Mouse (Mus musculus): ENCODE data around the gene Lrrc55. TPM values are rescaled to one million over a fixed set of nuclear protein-coding genes. Genes with fewer than 3 reads are reported as not detected.
A peak's percentile ranks its signal among the peaks of the same experiment; 100 is the strongest.
"Not testable (repeated sequence)": the region's sequence is repeated elsewhere in the genome, so short reads cannot be mapped to it uniquely, and the experiment has no call there.

The Lrrc55 gene
- polyA plus RNA-seq (2016; fragmentation: Nextera tagmentation; extraction: Ambion mirVana), result 0.25 and 0.76 TPM in 2 replicates

DNA sequence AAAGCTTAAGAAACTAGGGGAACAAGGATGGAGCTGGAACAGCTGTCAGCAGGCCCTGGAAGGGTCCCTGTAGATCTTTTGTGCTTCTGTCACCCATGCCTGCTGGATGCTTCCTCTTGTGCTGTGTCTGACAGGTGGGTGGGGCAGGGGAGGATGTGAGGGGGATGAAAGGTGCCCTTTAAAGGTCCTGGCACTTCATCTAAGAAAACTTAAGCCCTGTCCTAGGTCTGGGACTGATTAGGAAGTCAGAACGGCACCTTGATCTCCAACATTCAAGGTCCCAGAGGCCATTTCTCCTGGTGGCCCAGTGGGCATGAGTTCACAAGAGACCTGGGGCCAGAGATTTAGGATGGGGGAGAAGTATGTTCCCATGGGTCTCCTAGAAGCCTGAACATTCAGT lies at the start of gene Lrrc55:
Gene Lrrc55, minus strand, starts transcription at position 297 of the 400 bp plus-strand sequence.
- Histone ChIP-seq H3K4me1 (peaks cover 17% of the 10 kb centered on the region), H3K27ac (replicated peaks) (peak within 1 kb of the TSS; percentile 75)
- 87% methylated on average over 1 of the region's 1 CpGs for WGBS

DNA sequence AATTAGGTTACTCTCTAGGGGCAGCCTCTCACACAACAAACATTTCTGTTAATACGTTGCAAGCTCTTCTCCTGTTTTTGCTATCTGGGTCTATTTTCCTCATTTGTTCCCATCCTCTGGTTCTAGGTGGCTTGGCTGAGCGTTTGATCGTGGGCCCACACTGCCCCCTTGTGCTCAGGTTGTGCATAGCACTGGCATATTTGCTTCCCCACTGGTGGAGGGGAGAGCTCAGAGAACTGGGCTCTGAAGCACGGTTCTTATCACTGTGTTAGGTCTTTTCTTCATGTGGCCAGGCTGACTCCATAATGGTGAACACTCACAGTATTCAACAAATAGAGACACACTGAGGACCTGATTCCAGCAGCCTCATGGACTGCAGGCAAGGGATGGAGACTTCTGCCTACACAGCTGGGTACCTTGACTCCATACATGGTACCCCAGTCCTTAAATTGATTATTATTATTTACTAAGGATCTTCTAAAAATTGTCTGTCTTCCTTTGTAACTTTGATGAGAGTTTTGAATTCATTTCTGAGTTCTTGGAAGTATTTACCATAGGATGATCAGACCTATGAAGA lies 49.6 kb upstream of the Lrrc55 start:
- no peak overlapping the region for H3K27ac ChIP-seq (replicated peaks)
- no peak overlapping the region for H3K4me3 ChIP-seq
- no peaks in the 10 kb centered on the region for H3K27me3 ChIP-seq (ENCODE audit: low read depth, poor library complexity, severe bottlenecking)
- H3K36me3 ChIP-seq, result no peaks in the 10 kb centered on the region
- no peaks in the 10 kb centered on the region for H3K4me1 ChIP-seq
- H3K9me3 ChIP-seq (replicated peaks), result no peaks in the 10 kb centered on the region
- DNase-seq (ENCODE audit: low spot score), result peak; percentile 76
- 17% methylated on average over 4 of the region's 4 CpGs for WGBS

More for the DNA sequence above, at the start of gene Lrrc55:
- Histone ChIP-seq H3K9me3 (replicated peaks) (no peaks in the 10 kb centered on the region), H3K36me3 (no peaks in the 10 kb centered on the region), H3K27me3 (ENCODE audit: low read depth, poor library complexity, severe bottlenecking) (no peaks in the 10 kb centered on the region; the same call in 1 of the 2 replicates), H3K4me3 (peak within 1 kb of the TSS; percentile 56)
- DNase-seq (ENCODE audit: low spot score), result no peak

DNA sequence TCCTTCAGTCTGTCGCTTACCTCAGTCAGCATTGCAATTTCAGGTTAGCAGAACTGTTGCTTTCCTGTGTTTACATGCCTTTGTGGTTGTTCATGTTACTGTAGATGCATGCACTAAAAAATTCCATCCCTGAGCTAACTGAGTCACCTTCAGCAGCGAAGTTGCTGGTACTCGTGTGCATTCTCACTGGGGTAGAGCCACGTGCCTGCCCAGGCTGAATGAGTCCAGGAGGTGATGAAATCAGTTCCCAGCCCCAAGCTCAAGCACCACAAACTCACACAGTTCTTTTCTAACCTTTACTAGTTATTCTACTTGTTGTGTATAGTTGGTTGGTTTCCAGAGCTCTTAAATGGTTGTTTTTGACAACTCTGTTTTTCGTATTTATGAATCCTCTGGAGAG lies 48.7 kb upstream of the Lrrc55 start:
- Histone ChIP-seq H3K27me3 (ENCODE audit: low read depth, poor library complexity, severe bottlenecking) (no peaks in the 10 kb centered on the region), H3K36me3 (no peaks in the 10 kb centered on the region), H3K9me3 (replicated peaks) (no peaks in the 10 kb centered on the region), H3K4me3 (no peak overlapping the region), H3K27ac (replicated peaks) (no peak overlapping the region), H3K4me1 (no peaks in the 10 kb centered on the region)
- 86% methylated on average over 5 of the region's 5 CpGs for WGBS
- no peak for DNase-seq (ENCODE audit: low spot score)

DNA sequence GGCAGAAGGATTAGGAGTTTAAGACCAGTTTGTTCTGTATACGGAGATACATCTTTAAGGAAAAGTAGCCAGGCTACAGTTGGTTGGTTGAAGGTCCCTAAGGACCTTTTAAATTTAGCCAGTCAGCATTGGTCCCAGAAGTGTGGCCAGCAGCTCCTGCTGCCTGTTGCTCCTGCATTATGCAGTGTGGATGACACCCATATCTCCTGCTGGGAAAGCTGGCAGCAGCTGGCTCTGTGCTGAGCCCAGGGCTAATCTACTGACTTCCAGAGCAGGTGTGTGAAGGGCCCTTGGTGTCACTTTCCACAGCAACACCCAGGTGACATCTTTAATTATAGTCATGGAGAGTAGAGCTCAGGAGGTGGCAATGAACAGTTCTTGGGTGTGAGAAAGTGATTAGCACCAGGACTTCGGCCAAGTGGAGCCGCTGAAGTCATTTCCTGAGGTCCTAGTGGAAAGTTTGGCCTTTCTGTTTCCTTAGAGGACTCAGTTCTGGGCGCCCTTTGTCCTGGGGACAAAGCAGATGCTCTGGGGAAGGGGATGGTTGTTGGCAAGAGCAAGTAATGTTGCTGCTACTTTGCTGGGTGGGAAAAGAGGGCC lies 41.2 kb upstream of the Lrrc55 start:
- no peak for DNase-seq (ENCODE audit: low spot score)
- H3K4me3 ChIP-seq, result no peak overlapping the region
- WGBS, result 61% methylated on average over 4 of the region's 4 CpGs
- no peaks in the 10 kb centered on the region for H3K27me3 ChIP-seq (ENCODE audit: low read depth, poor library complexity, severe bottlenecking)
- no peaks in the 10 kb centered on the region for H3K9me3 ChIP-seq (replicated peaks)
- H3K27ac ChIP-seq (replicated peaks), result no peak overlapping the region
- no peaks in the 10 kb centered on the region for H3K36me3 ChIP-seq
- no peaks in the 10 kb centered on the region for H3K4me1 ChIP-seq

DNA sequence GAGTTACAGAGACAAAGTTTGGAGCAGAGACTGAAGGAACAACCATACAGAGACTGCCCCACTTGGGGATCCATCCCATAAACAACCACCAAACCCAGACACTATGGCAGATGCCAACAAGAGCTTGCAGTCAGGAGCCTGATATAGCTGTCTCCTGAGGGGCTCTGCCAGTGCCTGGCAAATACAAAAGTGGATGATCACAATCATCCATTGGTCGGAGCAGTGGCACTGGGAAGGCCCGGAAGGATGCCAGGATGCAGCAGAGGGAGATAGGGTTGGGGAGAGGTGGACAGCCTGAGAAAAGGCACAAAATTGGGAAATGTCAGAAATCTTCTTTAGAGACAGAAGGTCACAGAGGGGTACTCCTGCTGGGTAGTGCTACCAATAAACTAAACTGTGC lies 40.2 kb upstream of the Lrrc55 start:
- H3K27ac ChIP-seq (replicated peaks); H3K4me3 ChIP-seq; H3K27me3 ChIP-seq (ENCODE audit: low read depth, poor library complexity, severe bottlenecking); H3K4me1 ChIP-seq; DNase-seq (ENCODE audit: low spot score); H3K9me3 ChIP-seq (replicated peaks); H3K36me3 ChIP-seq: not testable (repeated sequence)
- 90% methylated on average over 2 of the region's 2 CpGs for WGBS

DNA sequence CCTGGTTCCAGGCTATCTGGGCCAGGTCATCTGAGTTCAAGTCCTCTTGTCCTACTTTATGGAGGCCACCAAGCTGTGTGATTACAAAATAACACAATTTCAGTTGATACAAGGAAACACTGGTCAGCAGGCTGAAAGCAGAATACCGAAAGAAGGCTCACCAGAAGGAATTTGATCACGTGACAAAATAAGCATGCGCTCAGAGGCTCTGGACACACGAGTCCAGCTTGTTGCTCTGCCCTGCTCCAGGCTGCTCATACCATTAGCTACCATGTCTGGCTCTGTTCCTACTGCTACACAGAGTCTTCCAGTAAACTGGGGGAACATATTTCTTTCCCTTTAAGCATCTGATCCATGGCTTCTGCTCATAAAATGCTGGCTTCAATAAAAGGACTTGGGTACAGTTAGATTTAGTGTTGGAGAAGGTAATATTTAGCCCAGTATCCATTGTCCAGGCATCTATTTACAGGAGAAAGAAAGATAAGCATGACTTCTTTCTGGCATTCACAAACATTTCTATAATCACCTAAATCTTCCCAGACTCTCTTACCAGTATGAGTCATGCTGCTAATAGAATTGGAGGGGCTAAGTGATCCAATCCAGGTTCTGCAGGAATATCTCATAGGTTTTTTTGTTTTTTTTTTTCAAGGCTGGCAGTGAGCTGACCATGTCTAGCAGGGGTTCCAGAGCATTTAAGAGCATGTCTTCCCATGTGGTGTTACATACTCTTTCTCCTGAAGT lies 33.9 kb upstream of the Lrrc55 start:
- Histone ChIP-seq H3K4me1 (no peaks in the 10 kb centered on the region), H3K27ac (replicated peaks) (no peak overlapping the region), H3K4me3 (no peak overlapping the region), H3K27me3 (ENCODE audit: low read depth, poor library complexity, severe bottlenecking) (no peaks in the 10 kb centered on the region), H3K9me3 (replicated peaks) (no peaks in the 10 kb centered on the region), H3K36me3 (no peaks in the 10 kb centered on the region)
- no peak for DNase-seq (ENCODE audit: low spot score)
- WGBS, result 88% methylated on average over 4 of the region's 4 CpGs

DNA sequence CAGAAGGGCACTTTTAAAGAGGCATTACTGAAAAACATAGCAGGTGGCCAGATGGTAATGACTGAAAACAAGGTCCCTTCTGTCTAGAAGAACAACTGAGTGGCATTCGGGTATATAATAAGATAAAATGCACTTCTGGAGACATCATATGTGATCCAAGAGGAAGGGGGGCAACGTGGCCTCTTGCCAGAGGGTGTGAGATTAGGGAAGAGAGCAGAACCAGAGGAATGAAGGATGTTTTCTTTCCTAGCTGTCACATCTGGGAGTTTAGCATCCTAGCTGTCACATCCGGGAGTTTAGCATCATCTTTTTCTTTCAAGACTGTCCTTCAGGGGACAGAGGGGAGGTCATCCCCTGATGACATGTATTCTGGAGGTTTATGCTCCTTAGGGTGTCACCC lies 32.6 kb upstream of the Lrrc55 start:
- no peak for DNase-seq (ENCODE audit: low spot score)
- Histone ChIP-seq H3K27ac (replicated peaks) (no peak overlapping the region), H3K4me3 (no peak overlapping the region), H3K4me1 (0 out of 2 replicates have a peak, but pooled peaks cover 1% of the 10 kb centered on the region), H3K27me3 (ENCODE audit: low read depth, poor library complexity, severe bottlenecking) (no peaks in the 10 kb centered on the region), H3K36me3 (no peaks in the 10 kb centered on the region), H3K9me3 (replicated peaks) (no peaks in the 10 kb centered on the region)
- WGBS, result 73% methylated on average over 3 of the region's 3 CpGs

DNA sequence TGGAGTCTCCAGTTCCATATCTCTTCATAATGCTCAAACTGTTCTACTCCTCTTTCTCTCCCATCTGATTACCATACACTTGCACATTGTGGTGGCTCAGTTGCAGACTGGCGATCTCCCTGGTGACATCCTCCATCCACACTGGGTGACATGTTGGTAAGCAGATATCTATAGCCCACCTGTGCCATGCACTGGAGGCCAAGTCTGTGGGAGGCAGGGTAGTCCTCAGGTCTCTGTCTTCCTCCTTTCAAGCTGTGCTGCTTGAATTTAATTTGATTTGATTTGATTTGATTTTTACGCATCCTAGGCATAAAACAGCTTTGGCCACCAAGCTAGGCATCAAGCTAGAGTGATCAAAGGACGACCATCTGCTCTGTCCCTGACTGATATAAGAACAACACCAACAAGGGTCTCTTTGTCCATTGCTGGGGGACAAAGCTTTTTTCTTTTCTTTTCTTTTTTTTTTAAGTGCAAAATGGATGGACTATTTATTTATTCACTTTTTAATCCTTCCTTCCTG lies 30.9 kb upstream of the Lrrc55 start:
- no peaks in the 10 kb centered on the region for H3K9me3 ChIP-seq (replicated peaks)
- 82% methylated on average over 3 of the region's 3 CpGs for WGBS

DNA sequence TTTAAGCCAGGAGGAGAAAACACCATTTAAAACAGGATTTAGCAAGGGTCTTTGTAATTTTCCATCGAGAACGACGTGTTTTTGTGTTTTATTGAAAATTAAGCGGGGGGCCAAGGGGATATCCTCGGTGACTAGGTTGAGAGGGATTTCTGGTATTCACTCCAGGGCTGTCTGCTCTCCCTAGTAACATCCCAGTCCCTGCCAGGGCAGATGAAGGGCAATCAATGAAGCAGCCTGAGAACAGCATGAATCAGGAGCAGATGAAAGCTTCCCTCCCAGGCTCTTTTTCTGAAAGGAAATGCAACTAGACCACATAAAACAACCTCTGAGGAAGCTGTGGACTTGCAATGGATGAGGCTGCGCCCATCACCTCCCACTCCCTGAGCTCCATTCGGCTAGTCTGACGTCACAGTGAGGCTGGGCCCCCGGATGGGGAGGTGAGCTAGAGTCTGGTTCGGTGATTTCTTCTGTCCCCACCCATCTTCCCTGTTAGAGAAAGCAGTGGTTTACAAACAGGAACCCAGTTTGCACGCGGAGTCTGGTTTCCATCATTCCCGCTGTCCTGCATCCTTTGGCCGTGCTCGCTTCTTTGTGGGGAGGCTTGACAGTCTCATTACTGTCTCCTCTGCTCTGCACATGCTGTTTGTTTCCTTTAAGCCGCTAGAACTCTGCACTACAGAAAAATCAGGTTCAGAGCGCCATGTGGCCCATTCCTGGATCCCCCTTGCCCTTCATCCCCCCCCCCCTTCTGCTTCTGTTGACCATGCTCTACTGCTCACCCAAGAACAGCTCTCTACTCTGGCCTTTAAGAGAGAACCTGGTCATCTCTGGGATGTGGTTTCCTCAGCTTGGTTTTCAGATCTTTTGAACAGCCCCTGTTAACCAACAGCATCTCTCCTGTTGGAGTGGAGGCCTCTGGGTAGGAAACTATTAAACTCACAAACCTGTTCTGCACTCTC lies 27.5 kb upstream of the Lrrc55 start:
- H3K4me1 ChIP-seq, result 0 out of 2 replicates have a peak, but pooled peaks cover 6% of the 10 kb centered on the region
- H3K27me3 ChIP-seq (ENCODE audit: low read depth, poor library complexity, severe bottlenecking), result no peaks in the 10 kb centered on the region
- no peaks in the 10 kb centered on the region for H3K36me3 ChIP-seq
- H3K4me3 ChIP-seq, result no peak overlapping the region
- no peak for DNase-seq (ENCODE audit: low spot score)
- 61% methylated on average over 17 of the region's 17 CpGs for WGBS
- no peaks in the 10 kb centered on the region for H3K9me3 ChIP-seq (replicated peaks)
- no peak overlapping the region for H3K27ac ChIP-seq (replicated peaks)

More for the DNA sequence above, 30.9 kb upstream of the Lrrc55 start:
- Histone ChIP-seq H3K27ac (replicated peaks) (no peak overlapping the region), H3K27me3 (ENCODE audit: low read depth, poor library complexity, severe bottlenecking) (no peaks in the 10 kb centered on the region), H3K4me3 (no peak overlapping the region), H3K36me3 (no peaks in the 10 kb centered on the region), H3K4me1 (0 out of 2 replicates have a peak, but pooled peaks cover 6% of the 10 kb centered on the region)
- no peak for DNase-seq (ENCODE audit: low spot score)

DNA sequence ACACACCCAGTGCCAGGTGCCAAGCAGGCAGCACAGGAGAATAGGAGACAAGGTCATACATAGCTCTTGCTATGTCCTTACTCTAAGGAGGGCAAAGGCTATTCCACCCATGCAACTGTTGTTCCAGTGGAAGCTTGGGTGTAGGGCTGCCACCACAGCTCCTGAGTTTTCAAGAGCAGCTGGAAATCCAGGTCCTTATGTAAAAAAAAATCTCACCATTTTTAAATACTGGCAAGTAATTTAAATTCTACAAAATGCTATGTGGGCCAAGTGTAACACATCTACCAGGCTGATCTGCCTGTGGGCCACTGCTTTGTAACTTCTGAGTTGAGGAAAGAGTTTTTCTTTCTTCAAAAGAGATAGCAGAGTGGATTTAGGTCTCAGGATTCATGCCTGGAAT lies 19.6 kb upstream of the Lrrc55 start:
- no peak for DNase-seq (ENCODE audit: low spot score)
- no peaks in the 10 kb centered on the region for H3K9me3 ChIP-seq (replicated peaks)
- H3K27me3 ChIP-seq (ENCODE audit: low read depth, poor library complexity, severe bottlenecking), result no peaks in the 10 kb centered on the region
- no peaks in the 10 kb centered on the region for H3K4me1 ChIP-seq
- H3K27ac ChIP-seq (replicated peaks), result no peak overlapping the region
- H3K36me3 ChIP-seq, result no peaks in the 10 kb centered on the region
- H3K4me3 ChIP-seq, result no peak overlapping the region

DNA sequence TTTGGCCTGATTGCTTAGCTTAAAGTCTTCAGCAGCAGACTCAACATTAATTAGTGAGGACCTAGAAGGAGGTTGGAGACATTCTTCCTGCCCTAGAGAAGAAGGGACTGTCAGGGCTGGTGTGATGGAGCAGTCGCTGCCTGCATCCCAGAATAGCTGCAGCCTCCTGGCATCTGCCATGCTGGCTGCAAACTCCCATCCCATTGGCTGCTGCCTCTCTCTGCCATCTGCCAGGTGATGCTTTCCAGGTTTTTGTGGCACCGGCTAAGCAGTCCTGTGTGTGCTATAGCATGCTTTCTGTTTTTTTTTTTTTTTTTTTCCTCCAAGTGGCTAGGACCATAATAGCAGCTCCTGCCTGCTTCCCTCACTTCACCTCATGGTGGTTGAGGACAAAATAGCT lies 16.7 kb upstream of the Lrrc55 start:
- H3K27me3 ChIP-seq (ENCODE audit: low read depth, poor library complexity, severe bottlenecking), result no peaks in the 10 kb centered on the region
- H3K27ac ChIP-seq (replicated peaks), result no peak overlapping the region
- no peaks in the 10 kb centered on the region for H3K4me1 ChIP-seq
- H3K4me3 ChIP-seq, result no peak overlapping the region
- H3K36me3 ChIP-seq, result no peaks in the 10 kb centered on the region
- no peaks in the 10 kb centered on the region for H3K9me3 ChIP-seq (replicated peaks)
- WGBS, result 84% methylated on average over 2 of the region's 2 CpGs
- no peak for DNase-seq (ENCODE audit: low spot score)

DNA sequence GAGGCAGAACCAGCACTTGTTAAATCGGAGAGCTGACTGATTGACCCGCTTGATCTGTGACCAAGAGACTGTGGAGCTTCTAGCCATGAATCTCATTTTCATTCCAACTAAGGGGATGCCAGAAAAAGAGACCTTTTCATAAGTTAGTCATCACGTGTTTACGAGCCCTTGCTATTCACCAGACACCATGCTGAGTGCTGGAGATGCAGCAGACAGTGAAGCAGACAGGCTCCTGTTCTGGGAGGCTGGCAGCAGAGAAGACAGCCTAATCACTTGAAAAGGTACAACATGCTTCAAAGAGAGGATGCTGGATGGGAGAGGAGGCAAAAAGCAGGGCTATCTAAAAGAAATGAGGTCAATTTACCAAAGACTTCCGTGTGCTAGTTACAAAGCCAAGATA lies 12.3 kb upstream of the Lrrc55 start:
- 71% methylated on average over 5 of the region's 5 CpGs for WGBS
- Histone ChIP-seq H3K9me3 (replicated peaks) (no peaks in the 10 kb centered on the region), H3K4me3 (no peak overlapping the region), H3K36me3 (no peaks in the 10 kb centered on the region), H3K4me1 (no peaks in the 10 kb centered on the region), H3K27me3 (ENCODE audit: low read depth, poor library complexity, severe bottlenecking) (no peaks in the 10 kb centered on the region), H3K27ac (replicated peaks) (no peak overlapping the region)
- no peak for DNase-seq (ENCODE audit: low spot score)
